Mouse (Mus musculus) lung, postnatal 0 days (tissue): ENCODE results near the gene Zdhhc5.

Experiments used
- CTCF ChIP-seq: IDR thresholded peaks from 2 replicates; pipeline ENCODE4 v1.5.1; 2016; ENCODE audit warnings: antibody characterized with exemption, mild to moderate bottlenecking
- EP300 ChIP-seq: IDR thresholded peaks from 2 replicates; pipeline ENCODE4 v1.6.1; 2016; ENCODE audit warnings: antibody characterized with exemption, mild to moderate bottlenecking, control low read depth

DNA sequence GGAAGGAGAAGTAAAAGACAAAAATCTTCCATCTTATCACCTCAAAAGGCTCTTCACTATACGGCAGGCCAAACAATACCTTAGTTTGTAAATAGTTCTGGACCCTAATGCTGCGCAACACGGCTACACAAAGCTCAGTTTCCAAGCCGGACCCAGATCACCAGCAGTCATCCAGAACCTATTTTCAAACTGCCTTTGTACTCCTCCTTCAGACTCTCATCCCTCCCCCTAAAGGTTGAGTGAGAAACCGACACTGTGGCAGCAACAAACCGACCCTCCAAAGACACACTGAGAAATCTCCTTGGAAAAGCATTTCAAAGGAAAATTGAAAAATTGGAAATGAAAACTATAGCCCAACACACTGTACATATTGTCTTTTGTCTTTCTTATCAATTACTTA, 66.6 kb downstream of the Zdhhc5 start:
- TF ChIP-seq CTCF: peak; percentile 45
- no peak for TF ChIP-seq EP300
